Mouse (Mus musculus) MEL (cell line): Measurements from ENCODE around the gene Itpk1. TPM values are rescaled to one million over a fixed set of nuclear protein-coding genes. Genes with fewer than 3 reads are reported as not detected.

Source experiments
- DNase-seq: peaks from one replicate; pipeline ENCODE4 v3.0.0; 2011; ENCODE audit warnings: low read depth, low spot score
- H3K27ac ChIP-seq: 2 replicates; pipeline ENCODE4 v1.5.1; 2012; ENCODE audit warnings: low read depth, mild to moderate bottlenecking, control low read depth, low read length, moderate library complexity; ENCODE audit not compliant: control insufficient read depth
- H3K27me3 ChIP-seq, 2 experiments: fragments of 150-350 bp in 1 of 2; sonication (generic) in 1 of 2; 2 replicates each; pipeline ENCODE4 v1.6.1; 2012; ENCODE audit warnings: low read length in 2 of 2, mild to moderate bottlenecking in 2 of 2, improper control_type of control experiment in 1 of 2, moderate library complexity in 1 of 2; ENCODE audit not compliant: insufficient read depth in 2 of 2, control insufficient read depth in 1 of 2
- H3K36me3 ChIP-seq, 2 experiments: 2 replicates each; pipeline ENCODE4 v1.6.1; 2012 to 2014; ENCODE audit warnings: low read length in 2 of 2, improper control_type of control experiment in 1 of 2, inconsistent platforms in 1 of 2, mild to moderate bottlenecking in 1 of 2; ENCODE audit not compliant: insufficient read depth in 2 of 2, control insufficient read depth in 1 of 2
- H3K4me1 ChIP-seq, 2 experiments: fragments of 150-350 bp in 1 of 2; sonication (generic) in 1 of 2; 2 replicates each; pipeline ENCODE4 v1.6.1; 2012; ENCODE audit warnings: low read length in 2 of 2, improper control_type of control experiment in 1 of 2, mild to moderate bottlenecking in 1 of 2; ENCODE audit not compliant: insufficient read depth in 2 of 2, control insufficient read depth in 1 of 2
- H3K4me3 ChIP-seq, 2 experiments: fragments of 150-350 bp in 1 of 2; sonication (generic) in 1 of 2; 2 replicates each; pipeline ENCODE4 v1.5.1; 2012; ENCODE audit warnings: low read depth in 2 of 2, low read length in 2 of 2, mild to moderate bottlenecking in 2 of 2, moderate library complexity in 2 of 2, control low read depth in 1 of 2, improper control_type of control experiment in 1 of 2; ENCODE audit not compliant: control insufficient read depth in 1 of 2, insufficient read depth in 1 of 2
- H3K79me2 ChIP-seq: 2 replicates; pipeline ENCODE4 v1.6.1; 2012; ENCODE audit warnings: mild to moderate bottlenecking, low read length, moderate library complexity; ENCODE audit not compliant: control insufficient read depth, poor library complexity, insufficient read depth
- H3K9ac ChIP-seq: 2 replicates; pipeline ENCODE4 v1.6.1; 2012; ENCODE audit warnings: low read depth, mild to moderate bottlenecking, control low read depth, low read length, moderate library complexity; ENCODE audit not compliant: control insufficient read depth, poor library complexity, severe bottlenecking
- H3K9me3 ChIP-seq: fragments of 150-350 bp; sonication (generic); replicated peaks from 2 replicates; pipeline ENCODE4 v1.6.1; 2012; ENCODE audit warnings: mild to moderate bottlenecking, low read length, improper control_type of control experiment, moderate library complexity; ENCODE audit not compliant: insufficient read depth
- BHLHE40 ChIP-seq: IDR thresholded peaks from 2 replicates; pipeline ENCODE4 v1.6.1; 2012; ENCODE audit warnings: low read depth, mild to moderate bottlenecking, inconsistent platforms, low read length, improper control_type of control experiment, borderline replicate concordance
- CHD2 ChIP-seq: IDR thresholded peaks from 2 replicates; pipeline ENCODE4 v1.6.1; 2011; ENCODE audit warnings: low read length, improper control_type of control experiment
- CTCF ChIP-seq, 3 experiments: IDR thresholded peaks in 2 of 3; conservative IDR thresholded peaks in 1 of 3; 2 replicates each; pipeline ENCODE4 v1.5.1; 2011 to 2012; ENCODE audit warnings: low read length in 3 of 3, low read depth in 2 of 3, mild to moderate bottlenecking in 2 of 3, improper control_type of control experiment in 1 of 3, inconsistent platforms in 1 of 3, mixed read lengths in 1 of 3, moderate library complexity in 1 of 3; ENCODE audit not compliant: control insufficient read depth in 1 of 3, insufficient read depth in 1 of 3, poor library complexity in 1 of 3, severe bottlenecking in 1 of 3
- GABPA ChIP-seq: IDR thresholded peaks from 2 replicates; pipeline ENCODE4 v1.6.1; 2012; ENCODE audit warnings: low read depth, mild to moderate bottlenecking, inconsistent platforms, low read length, improper control_type of control experiment, moderate library complexity
- GATA1 ChIP-seq: IDR thresholded peaks from 2 replicates; pipeline ENCODE4 v1.6.1; 2011; ENCODE audit warnings: low read depth, low read length, improper control_type of control experiment
- HCFC1 ChIP-seq: IDR thresholded peaks from 2 replicates; pipeline ENCODE4 v1.6.1; 2012; ENCODE audit warnings: low read depth, mild to moderate bottlenecking, inconsistent platforms, low read length, improper control_type of control experiment, moderate library complexity
- KAT2A ChIP-seq: conservative IDR thresholded peaks from 2 replicates; pipeline ENCODE4 v1.6.1; 2012; ENCODE audit warnings: low read depth, low read length, improper control_type of control experiment, inconsistent platforms
- MAFK ChIP-seq: IDR thresholded peaks from 2 replicates; pipeline ENCODE4 v1.6.1; 2011; ENCODE audit warnings: low read depth, mild to moderate bottlenecking, low read length, improper control_type of control experiment, borderline replicate concordance
- MAX ChIP-seq: IDR thresholded peaks from 2 replicates; pipeline ENCODE4 v1.6.1; 2011; ENCODE audit warnings: low read length, improper control_type of control experiment
- MEF2A ChIP-seq: IDR thresholded peaks from 2 replicates; pipeline ENCODE4 v1.6.1; 2014; ENCODE audit warnings: low read depth, mild to moderate bottlenecking, inconsistent platforms, low read length, improper control_type of control experiment; ENCODE audit not compliant: poor library complexity, insufficient replicate concordance, severe bottlenecking; ENCODE audit errors: extremely low read depth
- MXI1 ChIP-seq: IDR thresholded peaks from 2 replicates; pipeline ENCODE4 v1.6.1; 2011; ENCODE audit warnings: mild to moderate bottlenecking, low read depth, low read length, improper control_type of control experiment
- MYC ChIP-seq: IDR thresholded peaks from 2 replicates; pipeline ENCODE4 v1.6.1; 2011; ENCODE audit warnings: low read depth, mild to moderate bottlenecking, low read length, improper control_type of control experiment, moderate library complexity
- NELFE ChIP-seq: IDR thresholded peaks from 2 replicates; pipeline ENCODE4 v1.6.1; 2011; ENCODE audit warnings: low read depth, low read length, improper control_type of control experiment
- POLR2AphosphoS2 ChIP-seq: IDR thresholded peaks from 2 replicates; pipeline ENCODE4 v1.6.1; 2011; ENCODE audit warnings: low read length, improper control_type of control experiment
- RCOR1 ChIP-seq: IDR thresholded peaks from 2 replicates; pipeline ENCODE4 v1.6.1; 2012; ENCODE audit warnings: low read depth, mild to moderate bottlenecking, inconsistent platforms, low read length, improper control_type of control experiment
- SIN3A ChIP-seq: IDR thresholded peaks from 2 replicates; pipeline ENCODE4 v1.6.1; 2012; ENCODE audit warnings: low read length, improper control_type of control experiment, inconsistent platforms
- SMC3 ChIP-seq: IDR thresholded peaks from 2 replicates; pipeline ENCODE4 v1.6.1; 2011; ENCODE audit warnings: low read depth, low read length, improper control_type of control experiment
- TAL1 ChIP-seq: IDR thresholded peaks from 2 replicates; pipeline ENCODE4 v1.6.1; 2012; ENCODE audit warnings: mild to moderate bottlenecking, inconsistent platforms, low read length, moderate library complexity, mixed read lengths
- TBP ChIP-seq: IDR thresholded peaks from 2 replicates; pipeline ENCODE4 v1.8.0; 2011; ENCODE audit warnings: low read depth, low read length, improper control_type of control experiment
- TCF12 ChIP-seq: IDR thresholded peaks from 2 replicates; pipeline ENCODE4 v1.6.1; 2014; ENCODE audit warnings: low read depth, mild to moderate bottlenecking, inconsistent platforms, low read length, improper control_type of control experiment, moderate library complexity
- UBTF ChIP-seq: IDR thresholded peaks from 2 replicates; pipeline ENCODE4 v1.6.1; 2012; ENCODE audit warnings: low read depth, mild to moderate bottlenecking, inconsistent platforms, low read length, improper control_type of control experiment, moderate library complexity, borderline replicate concordance; ENCODE audit not compliant: insufficient read depth
- USF1 ChIP-seq: IDR thresholded peaks from 2 replicates; pipeline ENCODE4 v1.6.1; 2014; ENCODE audit warnings: low read depth, mild to moderate bottlenecking, inconsistent platforms, low read length, improper control_type of control experiment, moderate library complexity
- ZC3H11A ChIP-seq: IDR thresholded peaks from 2 replicates; pipeline ENCODE4 v1.6.1; 2012; ENCODE audit warnings: low read depth, mild to moderate bottlenecking, inconsistent platforms, low read length, improper control_type of control experiment
- ZMIZ1 ChIP-seq: IDR thresholded peaks from 2 replicates; pipeline ENCODE4 v1.6.1; 2012; ENCODE audit warnings: low read depth, mild to moderate bottlenecking, inconsistent platforms, low read length, improper control_type of control experiment, moderate library complexity
- polyA plus RNA-seq, 2 experiments: library from polyadenylated mRNA; stranded (reverse) in 1 of 2; unstranded in 1 of 2; fragments of >175 nt in 1 of 2; fragments of >200 nt in 1 of 2; gene quantifications; 2 replicates each; pipeline versions ENCODE4 v1.2.1 to v1.2.4; 2012; ENCODE audit warnings: low replicate concordance in 2 of 2, low read depth in 1 of 2; ENCODE audit not compliant: insufficient read length in 2 of 2, insufficient read depth in 1 of 2, missing spikeins in 1 of 2
- total RNA-seq: library from RNA; depleted of rRNA; stranded (reverse); fragments of 300-350 nt; gene quantifications from 2 replicates; pipeline ENCODE4 v1.2.3, GENCODE M21; 2012

The Itpk1 gene
- total and polyA plus RNA-seq, 3 experiments = 12.0 to 25.7 TPM; not detected in 1

- TF ChIP-seq TAL1 (no peak), HCFC1 (no peak), MYC (no peak), POLR2AphosphoS2 (no peak), MAX (no peak), MEF2A (no peak), USF1 (no peak), CTCF (IDR thresholded peaks at IDR 0.05 in 2 of 3, conservative IDR thresholded peaks at IDR 0.05 in 1 of 3; ENCODE audit: control insufficient read depth in 1 of 3, insufficient read depth in 1 of 3, low read depth in 2 of 3, low read length in 3 of 3, poor library complexity in 1 of 3, severe bottlenecking in 1 of 3) (no peak), NELFE (no peak), ZMIZ1 (no peak), SMC3 (no peak), CHD2 (no peak), TCF12 (no peak), GATA1 (no peak)
- Histone ChIP-seq H3K4me3 (no peak overlapping the region), H3K79me2 (no peaks in the 10 kb centered on the region), H3K9ac (no peak overlapping the region), H3K4me1 (peaks cover 7 to 32% of the 10 kb centered on the region in 2 experiments), H3K36me3 (peaks cover 0 to 20% of the 10 kb centered on the region in 2 experiments; a peak in 2 of 4 replicates), H3K27me3 (no peaks in the 10 kb centered on the region), H3K9me3 (no peaks in the 10 kb centered on the region), H3K27ac (no peak overlapping the region)
- DNase-seq = no peak
Measured at GRCm38 (mm10) chr12:102651401-102651800, 53.3 kb downstream of the Itpk1 start.

- H3K9ac ChIP-seq = no peak overlapping the region
- TF ChIP-seq UBTF (no peak), SIN3A (no peak), MAX (no peak), HCFC1 (no peak), MYC (no peak), RCOR1 (no peak), BHLHE40 (no peak), GABPA (no peak), TBP (no peak), MAFK (no peak), MXI1 (no peak), ZC3H11A (no peak), POLR2AphosphoS2 (no peak), ZMIZ1 (no peak), NELFE (no peak), KAT2A (no peak)
Measured at GRCm38 (mm10) chr12:102650649-102651048, 54.1 kb downstream of the Itpk1 start.

More at GRCm38 (mm10) chr12:102650649-102651048, 54.1 kb downstream of the Itpk1 start:
- Histone ChIP-seq H3K9me3 (no peaks in the 10 kb centered on the region), H3K36me3 (peaks cover 0 to 25% of the 10 kb centered on the region in 2 experiments; a peak in 2 of 4 replicates), H3K79me2 (no peaks in the 10 kb centered on the region), H3K4me1 (peaks cover 13 to 39% of the 10 kb centered on the region in 2 experiments), H3K4me3 (no peak overlapping the region), H3K27me3 (no peaks in the 10 kb centered on the region), H3K27ac (no peak overlapping the region)
- DNase-seq = no peak
